Mouse (Mus musculus) bone marrow macrophage, adult 2 months (primary cell): ENCODE measurements around the gene Macrod2.

ENCODE experiments used
- CTCF ChIP-seq: IDR thresholded peaks from 2 replicates; pipeline ENCODE4 v1.5.1; 2012; ENCODE audit warnings: low read depth, mild to moderate bottlenecking, low read length, moderate library complexity
- POLR2A ChIP-seq: IDR thresholded peaks from 2 replicates; pipeline ENCODE4 v1.6.1; 2012; ENCODE audit warnings: mild to moderate bottlenecking, low read depth, low read length, borderline replicate concordance

- TF ChIP-seq CTCF (no peak), POLR2A (no peak)
Measured at GRCm38 (mm10) chr2:141728998-141729397, 1333.9 kb downstream of the Macrod2 start.
